Mouse (Mus musculus) heart, embryonic 15.5 days (tissue): ENCODE data around the gene Sec16a. TPM values are rescaled to one million over a fixed set of nuclear protein-coding genes. Genes with fewer than 3 reads are reported as not detected.

Experiments
- ATAC-seq: fragments of 200-750 bp; cut with Nextera tagmentation; replicated peaks from 2 replicates; pipeline ENCODE4 v1.8.0; 2017; ENCODE audit warnings: low read depth, moderate TSS enrichment; ENCODE audit not compliant: insufficient number of reproducible peaks, insufficient read depth, low FRiP score
- H3K27ac ChIP-seq: fragments of 300-500 bp; sonication (generic); 2 replicates; pipeline ENCODE4 v1.5.1; 2015; ENCODE audit warnings: mild to moderate bottlenecking, inconsistent platforms
- H3K27me3 ChIP-seq: fragments of 300-500 bp; sonication (generic); 2 replicates; pipeline ENCODE4 v1.6.1; 2015; ENCODE audit warnings: inconsistent platforms
- H3K36me3 ChIP-seq: fragments of 300-500 bp; sonication (generic); 2 replicates; pipeline ENCODE4 v1.6.1; 2015; ENCODE audit warnings: mild to moderate bottlenecking, inconsistent platforms
- H3K4me1 ChIP-seq: fragments of 300-500 bp; sonication (generic); replicated peaks from 2 replicates; pipeline ENCODE4 v1.6.1; 2015; ENCODE audit warnings: inconsistent platforms
- H3K4me2 ChIP-seq: fragments of 300-500 bp; sonication (generic); 2 replicates; pipeline ENCODE4 v1.6.1; 2015; ENCODE audit warnings: inconsistent platforms, mild to moderate bottlenecking, moderate library complexity
- H3K4me3 ChIP-seq: fragments of 300-500 bp; sonication (generic); 2 replicates; pipeline ENCODE4 v1.5.1; 2015; ENCODE audit warnings: mild to moderate bottlenecking, inconsistent platforms
- H3K9ac ChIP-seq: fragments of 300-500 bp; sonication (generic); 2 replicates; pipeline ENCODE4 v1.6.1; 2015; ENCODE audit warnings: mild to moderate bottlenecking, inconsistent platforms
- H3K9me3 ChIP-seq: fragments of 300-500 bp; sonication (generic); replicated peaks from 2 replicates; pipeline ENCODE4 v1.6.1; 2016; ENCODE audit warnings: inconsistent platforms
- WGBS: fragments of 180-500 bp; shearing (Covaris S2); methylation state at CpG from one replicate; pipeline ENCODE4 v1.1.7; 2015; ENCODE audit warnings: mixed read lengths; 5-methylcytosine and 5-hydroxymethylcytosine counted together
- polyA plus RNA-seq: library from polyadenylated mRNA; unstranded; fragments of >200 nt; fragmentation: Nextera tagmentation; extraction: Ambion mirVana; gene quantifications from 2 replicates; pipeline ENCODE4 v1.2.1, GENCODE M21; 2015

Gene Sec16a
- polyA plus RNA-seq, 1 experiment from 2014 or later: 10.5 TPM

GRCm38 (mm10) chr2:26380131-26380771, 64.8 kb downstream of the Sec16a start, which contains the start of gene Snapc4:
Gene Snapc4, minus strand, starts transcription at chr2:26380653.
- peak within 1 kb of the TSS; percentile 79 for H3K9ac ChIP-seq
- H3K36me3 ChIP-seq: peaks cover 54% of the 10 kb centered on the region
- no peaks in the 10 kb centered on the region for H3K9me3 ChIP-seq
- under 1% methylated on average over 38 of the region's 38 CpGs for WGBS
- H3K4me2 ChIP-seq: peak within 1 kb of the TSS; percentile 91
- peaks cover 5% of the 10 kb centered on the region for H3K4me1 ChIP-seq
- peak within 1 kb of the TSS; percentile 48 for H3K27ac ChIP-seq
- ATAC-seq: peak; percentile 86
- no peaks in the 10 kb centered on the region for H3K27me3 ChIP-seq
- H3K4me3 ChIP-seq: peak within 1 kb of the TSS; percentile 85

- H3K27ac ChIP-seq: no peak overlapping the region
- H3K4me1 ChIP-seq: no peaks in the 10 kb centered on the region
- H3K9ac ChIP-seq: no peak overlapping the region
- H3K36me3 ChIP-seq: peaks cover 92% of the 10 kb centered on the region
- H3K27me3 ChIP-seq: no peaks in the 10 kb centered on the region
- no peak for ATAC-seq
- WGBS: 92% methylated on average over 8 of the region's 8 CpGs
- H3K4me3 ChIP-seq: no peak overlapping the region
- H3K9me3 ChIP-seq: no peaks in the 10 kb centered on the region
- H3K4me2 ChIP-seq: no peak overlapping the region
Observed at GRCm38 (mm10) chr2:26372396-26372795, 72.6 kb downstream of the Sec16a start.

DNA sequence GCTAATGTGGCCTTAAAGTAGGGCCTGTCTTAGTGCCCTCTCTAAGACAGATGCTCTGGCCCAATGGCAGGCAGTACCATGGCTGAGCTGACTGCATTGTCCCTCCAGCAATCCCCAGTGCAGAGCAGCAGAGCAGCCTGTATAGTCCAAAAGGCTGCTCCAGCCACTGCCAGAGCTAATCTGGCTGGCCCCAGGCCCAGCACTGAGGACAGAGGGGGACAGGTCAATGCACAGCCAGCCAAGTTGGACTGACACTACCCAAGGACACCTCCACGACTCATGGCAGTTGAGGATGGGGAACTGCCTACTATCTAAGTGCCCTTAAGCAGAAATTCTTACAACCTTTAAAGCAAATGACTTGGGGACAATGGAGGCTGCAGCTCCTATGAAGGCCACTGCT, 76.4 kb downstream of the Sec16a start:
- H3K27me3 ChIP-seq: no peaks in the 10 kb centered on the region
- H3K4me1 ChIP-seq: peaks cover 19% of the 10 kb centered on the region
- H3K4me3 ChIP-seq: no peak overlapping the region
- H3K27ac ChIP-seq: no peak overlapping the region
- H3K9ac ChIP-seq: no peak overlapping the region
- no peaks in the 10 kb centered on the region for H3K9me3 ChIP-seq
- ATAC-seq: no peak
- H3K36me3 ChIP-seq: peaks cover 81% of the 10 kb centered on the region
- no peak overlapping the region for H3K4me2 ChIP-seq
- 91% methylated on average over 1 of the region's 1 CpGs for WGBS

GRCm38 (mm10) chr2:26367911-26368310, 77.1 kb downstream of the Sec16a start:
- peaks cover 19% of the 10 kb centered on the region for H3K4me1 ChIP-seq
- WGBS: 89% methylated on average over 6 of the region's 6 CpGs

DNA sequence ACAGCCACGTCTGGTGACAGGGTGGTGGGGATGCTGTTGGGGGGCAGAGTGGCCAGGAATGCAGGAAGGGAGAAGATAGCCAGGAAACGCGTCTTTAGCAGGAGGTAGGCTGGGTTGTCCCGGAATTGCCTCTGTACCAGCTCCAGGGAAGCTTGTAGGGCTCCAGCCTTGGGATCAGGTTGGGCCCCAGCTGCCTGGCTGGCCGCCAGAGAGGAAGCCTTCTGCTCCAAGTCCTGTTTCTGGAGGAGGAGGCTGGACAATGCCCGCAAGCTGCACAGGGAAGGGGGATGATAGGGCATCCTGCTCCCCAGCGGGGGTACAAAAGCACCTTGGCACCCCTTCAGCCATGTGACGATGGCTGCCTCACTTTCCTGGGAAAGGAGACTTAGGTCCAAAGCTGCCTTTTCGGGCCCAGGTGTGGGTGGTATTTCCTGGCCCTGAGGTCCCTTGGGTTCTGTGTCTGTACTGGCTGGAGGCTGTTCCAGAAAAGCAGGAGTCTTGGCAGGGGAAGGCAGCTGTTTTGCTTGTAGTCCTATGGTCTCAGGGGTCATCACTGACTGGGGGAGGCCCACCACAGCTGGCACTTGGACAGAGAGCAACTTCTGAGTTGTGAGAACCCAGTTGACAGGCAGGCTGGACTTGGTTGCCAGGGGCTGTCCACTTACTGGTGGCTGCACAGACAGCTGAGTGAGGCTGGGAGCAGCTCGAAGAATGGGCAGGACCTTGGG, 80.1 kb downstream of the Sec16a start:
- Histone ChIP-seq H3K36me3 (peaks cover 47% of the 10 kb centered on the region), H3K9me3 (no peaks in the 10 kb centered on the region), H3K27ac (peak overlapping the region; percentile 63), H3K4me1 (peaks cover 21% of the 10 kb centered on the region), H3K9ac (0 out of 2 replicates have a peak overlapping the region, but pooled peaks have one; percentile 1), H3K4me2 (no peak overlapping the region), H3K4me3 (no peak overlapping the region), H3K27me3 (no peaks in the 10 kb centered on the region)
- WGBS: 40% methylated on average over 10 of the region's 10 CpGs
- peak; percentile 61 for ATAC-seq

More at GRCm38 (mm10) chr2:26367911-26368310, 77.1 kb downstream of the Sec16a start:
- H3K4me2 ChIP-seq: no peak overlapping the region
- no peak for ATAC-seq
- peaks cover 75% of the 10 kb centered on the region for H3K36me3 ChIP-seq
- no peaks in the 10 kb centered on the region for H3K27me3 ChIP-seq
- H3K27ac ChIP-seq: no peak overlapping the region
- H3K9me3 ChIP-seq: no peaks in the 10 kb centered on the region
- no peak overlapping the region for H3K4me3 ChIP-seq
- H3K9ac ChIP-seq: no peak overlapping the region

DNA sequence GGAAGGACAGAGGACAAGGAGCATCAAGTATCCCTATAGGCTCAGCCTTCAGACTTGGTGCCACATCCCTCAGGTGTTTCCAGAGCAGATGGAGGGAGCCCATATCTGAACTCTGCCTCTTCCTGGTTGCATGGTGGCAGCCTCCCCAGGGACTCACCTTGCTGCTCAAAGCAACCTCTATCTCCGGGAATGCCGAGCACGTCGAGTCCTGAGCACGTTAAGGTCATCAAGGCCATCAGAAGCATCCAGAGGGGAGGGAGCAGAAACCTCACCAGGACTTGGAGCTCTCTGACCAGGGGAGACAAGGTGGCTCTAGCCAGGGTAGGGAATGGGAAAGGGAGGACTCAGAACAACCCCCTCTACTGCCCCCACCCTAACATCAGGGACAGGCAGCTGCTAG, 81.5 kb downstream of the Sec16a start:
- Histone ChIP-seq H3K9me3 (no peaks in the 10 kb centered on the region), H3K4me2 (no peak overlapping the region), H3K27ac (no peak overlapping the region), H3K36me3 (peaks cover 33% of the 10 kb centered on the region), H3K9ac (no peak overlapping the region), H3K27me3 (no peaks in the 10 kb centered on the region), H3K4me1 (peaks cover 23% of the 10 kb centered on the region), H3K4me3 (no peak overlapping the region)
- WGBS: 61% methylated on average over 5 of the region's 5 CpGs
- ATAC-seq: no peak

- H3K4me2 ChIP-seq: no peak overlapping the region
- no peak overlapping the region for H3K9ac ChIP-seq
- peaks cover 23% of the 10 kb centered on the region for H3K4me1 ChIP-seq
- no peak overlapping the region for H3K4me3 ChIP-seq
- H3K9me3 ChIP-seq: no peaks in the 10 kb centered on the region
- H3K27ac ChIP-seq: no peak overlapping the region
- ATAC-seq: no peak
- peaks cover 29% of the 10 kb centered on the region for H3K36me3 ChIP-seq
- WGBS: 83% methylated on average over 5 of the region's 5 CpGs
- H3K27me3 ChIP-seq: no peaks in the 10 kb centered on the region
Observed at GRCm38 (mm10) chr2:26362991-26363390, 82.0 kb downstream of the Sec16a start.

GRCm38 (mm10) chr2:26360772-26361171, 84.2 kb downstream of the Sec16a start, which contains the start of gene Card9:
Gene Card9, minus strand, starts transcription at chr2:26360918.
- Histone ChIP-seq H3K4me1 (peaks cover 23% of the 10 kb centered on the region), H3K27me3 (no peaks in the 10 kb centered on the region), H3K9me3 (no peaks in the 10 kb centered on the region), H3K27ac (no peak within 1 kb of the TSS), H3K4me3 (no peak within 1 kb of the TSS), H3K36me3 (peaks cover 8% of the 10 kb centered on the region), H3K9ac (no peak within 1 kb of the TSS), H3K4me2 (no peak within 1 kb of the TSS)
- ATAC-seq: no peak
- 52% methylated on average over 3 of the region's 3 CpGs for WGBS

DNA sequence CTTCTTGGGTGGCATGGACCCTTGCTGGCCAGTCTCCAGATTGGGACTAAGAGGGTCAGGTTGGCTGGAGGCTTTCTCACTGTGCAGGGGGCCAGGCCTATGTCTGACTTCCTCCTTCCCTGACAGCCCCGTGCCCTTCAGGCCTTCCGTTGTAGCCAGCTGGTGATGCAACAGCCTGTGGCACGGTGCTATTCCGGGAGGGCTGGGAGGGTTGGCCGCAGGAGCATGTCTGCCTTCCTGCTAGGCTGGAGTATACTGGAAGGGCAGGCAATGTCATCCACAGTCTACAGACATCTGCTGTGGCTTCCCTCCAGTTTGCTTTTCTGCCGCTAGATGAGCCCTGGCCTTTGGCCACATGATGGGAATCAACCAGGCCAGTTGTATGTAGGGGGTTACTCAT, 85.0 kb downstream of the Sec16a start:
- Histone ChIP-seq H3K9me3 (no peaks in the 10 kb centered on the region), H3K4me1 (peaks cover 15% of the 10 kb centered on the region), H3K36me3 (peaks cover 6% of the 10 kb centered on the region), H3K27me3 (no peaks in the 10 kb centered on the region), H3K27ac (no peak overlapping the region), H3K9ac (no peak overlapping the region), H3K4me2 (no peak overlapping the region), H3K4me3 (no peak overlapping the region)
- ATAC-seq: no peak
- 52% methylated on average over 6 of the region's 6 CpGs for WGBS
